Mouse (Mus musculus): ENCODE data around the gene Dpagt1. TPM values are rescaled to one million over a fixed set of nuclear protein-coding genes. Genes with fewer than 3 reads are reported as not detected.
A peak's percentile ranks its signal among the peaks of the same experiment; 100 is the strongest.
"Not testable (repeated sequence)": the region's sequence is repeated elsewhere in the genome, so short reads cannot be mapped to it uniquely, and the experiment has no call there.

Dpagt1 gene
- polyA plus RNA-seq, 1 experiment = 34.0 TPM

GRCm38 (mm10) chr9:44334396-44335330 lies 8.8 kb downstream of the Dpagt1 start, which contains the start of gene H2afx:
Gene H2afx (plus strand): TSS chr9:44334694.
- H3K36me3 ChIP-seq (ENCODE audit: control insufficient read depth, insufficient read depth) = peaks cover 71% of the 10 kb centered on the region
- H3K27me3 ChIP-seq (ENCODE audit: control insufficient read depth, insufficient read depth, insufficient read length) = no peaks in the 10 kb centered on the region
- peak within 1 kb of the TSS; percentile 86 for H3K4me3 ChIP-seq (ENCODE audit: insufficient read depth, poor library complexity, severe bottlenecking)
- H3K79me2 ChIP-seq (ENCODE audit: control insufficient read depth, insufficient read depth) = peaks cover 34% of the 10 kb centered on the region
- peak within 1 kb of the TSS; percentile 86 for H3ac ChIP-seq (ENCODE audit: control insufficient read depth, insufficient read length, low read depth)
- H3K79me3 ChIP-seq (ENCODE audit: low read depth) = peaks cover 22% of the 10 kb centered on the region
- TF ChIP-seq CTCF (IDR thresholded peaks at IDR 0.05; ENCODE audit: control insufficient read depth, insufficient read depth, insufficient read length) (peak; percentile 57), MAX (IDR thresholded peaks at IDR 0.05) (peak; percentile 80), CEBPB (IDR thresholded peaks at IDR 0.05; ENCODE audit: low read depth) (no peak), USF1 (IDR thresholded peaks at IDR 0.05; ENCODE audit: low read depth) (no peak)

- H3K27me3 ChIP-seq (ENCODE audit: control insufficient read depth, insufficient read depth, insufficient read length) = no peaks in the 10 kb centered on the region
- peaks cover 34% of the 10 kb centered on the region for H3K79me2 ChIP-seq (ENCODE audit: control insufficient read depth, insufficient read depth)
- peak overlapping the region; percentile 86 for H3K4me3 ChIP-seq (ENCODE audit: insufficient read depth, poor library complexity, severe bottlenecking)
- H3K79me3 ChIP-seq (ENCODE audit: low read depth) = peaks cover 22% of the 10 kb centered on the region
- peaks cover 68% of the 10 kb centered on the region for H3K36me3 ChIP-seq (ENCODE audit: control insufficient read depth, insufficient read depth)
- no peak for TF ChIP-seq MAX (IDR thresholded peaks at IDR 0.05)
- H3ac ChIP-seq (ENCODE audit: control insufficient read depth, insufficient read length, low read depth) = peak overlapping the region; percentile 86
These were observed 9.7 kb downstream of the Dpagt1 start for GRCm38 (mm10) chr9:44335331-44336092.

DNA sequence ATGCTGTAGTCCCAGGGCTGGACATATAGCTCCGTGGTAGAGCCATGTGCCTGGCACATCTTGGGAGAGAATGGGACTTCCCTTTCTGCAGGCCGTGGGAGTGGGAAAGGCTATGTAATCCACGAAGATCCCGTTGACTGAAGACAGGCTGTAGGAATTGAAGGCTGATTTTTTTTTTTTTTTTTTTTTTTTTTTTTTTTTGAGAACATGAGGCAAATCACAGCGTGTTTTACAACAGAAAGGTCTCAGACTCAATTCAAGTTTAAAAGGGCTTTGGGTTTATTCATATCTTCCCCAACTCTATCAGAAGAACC lies 10.2 kb downstream of the Dpagt1 start:
- Histone ChIP-seq H3K79me3 (ENCODE audit: low read depth) (peaks cover 23% of the 10 kb centered on the region), H3K27me3 (ENCODE audit: control insufficient read depth, insufficient read depth, insufficient read length) (no peaks in the 10 kb centered on the region), H3K79me2 (ENCODE audit: control insufficient read depth, insufficient read depth) (peaks cover 34% of the 10 kb centered on the region), H3K36me3 (ENCODE audit: control insufficient read depth, insufficient read depth) (peaks cover 66% of the 10 kb centered on the region), H3ac (ENCODE audit: control insufficient read depth, insufficient read length, low read depth) (peak overlapping the region; percentile 86), H3K4me3 (ENCODE audit: insufficient read depth, poor library complexity, severe bottlenecking) (peak overlapping the region; percentile 86)
- no peak for TF ChIP-seq MAX (IDR thresholded peaks at IDR 0.05)
- no peak for TF ChIP-seq MYOD1 (IDR thresholded peaks at IDR 0.05; ENCODE audit: control insufficient read depth, insufficient read length, low read depth)
- TF ChIP-seq CTCF (IDR thresholded peaks at IDR 0.05; ENCODE audit: control insufficient read depth, insufficient read depth, insufficient read length) = no peak
- TF ChIP-seq FOSL1 (IDR thresholded peaks at IDR 0.05; ENCODE audit: insufficient read depth, low read length, poor library complexity, severe bottlenecking) = no peak
- no peak for TF ChIP-seq CEBPB (IDR thresholded peaks at IDR 0.05; ENCODE audit: low read depth)
- TF ChIP-seq USF1 (IDR thresholded peaks at IDR 0.05; ENCODE audit: low read depth) = no peak
- no peak for TF ChIP-seq MYOG (IDR thresholded peaks at IDR 0.05; ENCODE audit: control insufficient read depth, extremely low read depth, insufficient read length)

DNA sequence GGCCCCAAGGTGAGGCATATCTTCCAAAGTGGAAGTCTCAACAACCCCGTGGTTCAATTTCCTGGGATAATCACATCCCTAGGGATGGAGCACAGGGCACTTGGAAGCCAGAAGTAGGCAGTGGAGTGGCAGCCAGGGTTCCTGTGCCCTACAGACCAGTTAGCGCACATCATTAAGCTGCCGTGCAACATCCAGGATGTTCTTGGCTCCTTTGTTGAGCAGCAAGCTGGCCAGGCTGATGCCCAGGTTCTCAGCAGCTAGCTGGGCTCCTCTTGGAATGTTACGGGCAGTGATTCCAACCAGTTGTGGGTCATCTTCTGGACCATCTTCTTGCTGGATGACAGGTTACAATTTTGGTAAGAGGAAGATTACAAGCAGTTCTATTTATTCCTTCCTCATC lies 10.7 kb downstream of the Dpagt1 start:
- Histone ChIP-seq H3K36me3 (ENCODE audit: control insufficient read depth, insufficient read depth) (peaks cover 62% of the 10 kb centered on the region), H3K79me3 (ENCODE audit: low read depth) (peaks cover 23% of the 10 kb centered on the region), H3K4me3 (ENCODE audit: insufficient read depth, poor library complexity, severe bottlenecking) (peak overlapping the region; percentile 86), H3K79me2 (ENCODE audit: control insufficient read depth, insufficient read depth) (peaks cover 34% of the 10 kb centered on the region)
- not testable (repeated sequence) for H3ac ChIP-seq (ENCODE audit: control insufficient read depth, insufficient read length, low read depth); H3K27me3 ChIP-seq (ENCODE audit: control insufficient read depth, insufficient read depth, insufficient read length)

- TF ChIP-seq MAX (IDR thresholded peaks at IDR 0.05) (no peak), MYOD1 (IDR thresholded peaks at IDR 0.05; ENCODE audit: control insufficient read depth, insufficient read length, low read depth) (no peak), MYOG (IDR thresholded peaks at IDR 0.05; ENCODE audit: control insufficient read depth, extremely low read depth, insufficient read length) (no peak), USF1 (IDR thresholded peaks at IDR 0.05; ENCODE audit: low read depth) (no peak), CEBPB (IDR thresholded peaks at IDR 0.05; ENCODE audit: low read depth) (no peak)
- peaks cover 58% of the 10 kb centered on the region for H3K36me3 ChIP-seq (ENCODE audit: control insufficient read depth, insufficient read depth)
- peaks cover 39% of the 10 kb centered on the region for H3K79me2 ChIP-seq (ENCODE audit: control insufficient read depth, insufficient read depth)
- H3K79me3 ChIP-seq (ENCODE audit: low read depth) = peaks cover 26% of the 10 kb centered on the region
- no peaks in the 10 kb centered on the region for H3K27me3 ChIP-seq (ENCODE audit: control insufficient read depth, insufficient read depth, insufficient read length)
- peak overlapping the region; percentile 86 for H3K4me3 ChIP-seq (ENCODE audit: insufficient read depth, poor library complexity, severe bottlenecking)
- H3ac ChIP-seq (ENCODE audit: control insufficient read depth, insufficient read length, low read depth) = peak overlapping the region; percentile 45
These were observed 11.1 kb downstream of the Dpagt1 start for GRCm38 (mm10) chr9:44336964-44337363.

DNA sequence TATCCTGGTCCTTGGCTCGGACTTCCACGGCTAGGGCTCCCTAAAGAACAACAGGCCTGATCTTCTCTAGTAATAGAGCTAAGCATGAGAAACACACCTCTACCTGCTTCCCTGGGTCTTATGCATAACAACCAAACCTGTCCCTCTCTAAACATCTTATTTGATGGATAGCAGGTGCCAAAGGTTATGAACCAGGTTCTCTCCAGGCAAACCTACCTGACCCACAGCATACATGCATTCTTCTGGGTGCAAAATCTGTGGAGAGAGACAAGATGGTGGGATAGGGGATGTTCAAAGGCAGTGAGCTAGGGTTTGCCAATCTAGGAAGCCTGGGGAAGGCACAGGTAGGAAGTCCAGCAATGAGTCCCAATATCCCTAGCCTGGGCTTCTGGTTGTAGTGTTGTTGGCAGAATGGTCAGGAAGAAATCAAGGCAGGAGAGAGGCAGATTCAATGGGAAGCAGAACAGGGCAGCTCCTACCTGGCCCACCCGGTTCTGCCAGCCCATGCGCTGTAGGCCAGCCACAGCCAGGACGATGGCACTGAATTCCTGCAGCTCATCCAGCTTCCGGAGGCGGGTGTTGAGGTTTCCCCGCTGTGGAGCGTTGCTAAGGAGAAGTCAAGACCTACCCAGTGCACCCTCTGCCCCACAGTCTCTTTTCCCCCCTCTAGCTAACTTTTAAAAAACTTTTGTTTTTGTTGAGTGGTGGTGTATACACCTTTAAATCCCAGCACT lies 11.8 kb downstream of the Dpagt1 start:
- no peak overlapping the region for H3ac ChIP-seq (ENCODE audit: control insufficient read depth, insufficient read length, low read depth)
- peaks cover 51% of the 10 kb centered on the region for H3K36me3 ChIP-seq (ENCODE audit: control insufficient read depth, insufficient read depth)
- H3K4me3 ChIP-seq (ENCODE audit: insufficient read depth, poor library complexity, severe bottlenecking) = no peak overlapping the region
- H3K79me2 ChIP-seq (ENCODE audit: control insufficient read depth, insufficient read depth) = peaks cover 45% of the 10 kb centered on the region
- no peaks in the 10 kb centered on the region for H3K27me3 ChIP-seq (ENCODE audit: control insufficient read depth, insufficient read depth, insufficient read length)
- H3K79me3 ChIP-seq (ENCODE audit: low read depth) = peaks cover 30% of the 10 kb centered on the region
- TF ChIP-seq USF1 (IDR thresholded peaks at IDR 0.05; ENCODE audit: low read depth) (no peak), MAX (IDR thresholded peaks at IDR 0.05) (no peak), MYOD1 (IDR thresholded peaks at IDR 0.05; ENCODE audit: control insufficient read depth, insufficient read length, low read depth) (no peak), FOSL1 (IDR thresholded peaks at IDR 0.05; ENCODE audit: insufficient read depth, low read length, poor library complexity, severe bottlenecking) (no peak), CEBPB (IDR thresholded peaks at IDR 0.05; ENCODE audit: low read depth) (no peak), CTCF (IDR thresholded peaks at IDR 0.05; ENCODE audit: control insufficient read depth, insufficient read depth, insufficient read length) (no peak), MYOG (IDR thresholded peaks at IDR 0.05; ENCODE audit: control insufficient read depth, extremely low read depth, insufficient read length) (no peak)
